Mouse (Mus musculus) liver, embryonic 11.5 days (tissue): Measurements from ENCODE around the gene Sorcs2. TPM values are rescaled to one million over a fixed set of nuclear protein-coding genes. Genes with fewer than 3 reads are reported as not detected.

Source experiments
- ATAC-seq: fragments of 200-750 bp; cut with Nextera tagmentation; replicated peaks from 2 replicates; pipeline ENCODE4 v1.8.0; 2017; ENCODE audit warnings: moderate number of reproducible peaks, mild to moderate bottlenecking, moderate TSS enrichment, moderate library complexity; ENCODE audit not compliant: low FRiP score
- DNase-seq: peaks from one replicate; pipeline ENCODE4 v3.0.0-alpha.2; 2017; ENCODE audit warnings: low spot score
- H3K27ac ChIP-seq: fragments of 300-500 bp; sonication (generic); 2 replicates; pipeline ENCODE4 v1.5.1; 2014; ENCODE audit warnings: mild to moderate bottlenecking, low read depth, low read length, control low read depth
- H3K27me3 ChIP-seq: fragments of 300-500 bp; sonication (generic); replicated peaks from 2 replicates; pipeline ENCODE4 v1.6.1; 2014; ENCODE audit warnings: low read length, mixed read lengths; ENCODE audit not compliant: control insufficient read depth, insufficient read depth
- H3K36me3 ChIP-seq: fragments of 300-500 bp; sonication (generic); 2 replicates; pipeline ENCODE4 v1.6.1; 2014; ENCODE audit warnings: mild to moderate bottlenecking, low read length, moderate library complexity, mixed read lengths; ENCODE audit not compliant: control insufficient read depth, insufficient read depth
- H3K4me1 ChIP-seq: fragments of 300-500 bp; sonication (generic); replicated peaks from 2 replicates; pipeline ENCODE4 v1.6.1; 2014; ENCODE audit warnings: low read length, mixed read lengths; ENCODE audit not compliant: control insufficient read depth, insufficient read depth
- H3K4me2 ChIP-seq: fragments of 300-500 bp; sonication (generic); 2 replicates; pipeline ENCODE4 v1.6.1; 2014; ENCODE audit warnings: mild to moderate bottlenecking, control low read depth, moderate library complexity
- H3K4me3 ChIP-seq: fragments of 300-500 bp; sonication (generic); 2 replicates; pipeline ENCODE4 v1.5.1; 2014; ENCODE audit warnings: low read depth, low read length, control low read depth
- H3K9ac ChIP-seq: fragments of 300-500 bp; sonication (generic); 2 replicates; pipeline ENCODE4 v1.6.1; 2014; ENCODE audit warnings: low read depth, low read length, control low read depth
- H3K9me3 ChIP-seq: fragments of 300-500 bp; sonication (generic); 2 replicates; pipeline ENCODE4 v1.6.1; 2016; ENCODE audit warnings: low read length, inconsistent platforms, mixed read lengths; ENCODE audit not compliant: control insufficient read depth
- WGBS: fragments of 180-500 bp; shearing (Covaris S2); extraction: QIAGEN DNeasy Blood & Tissue Kit; methylation state at CpG from one replicate; pipeline ENCODE4 v1.1.7; 2014; 5-methylcytosine and 5-hydroxymethylcytosine counted together
- polyA plus RNA-seq: library from polyadenylated mRNA; unstranded; fragments of >200 nt; fragmentation: Nextera tagmentation; extraction: Ambion mirVana; gene quantifications from 2 replicates; pipeline ENCODE4 v1.2.1, GENCODE M21; 2014

Gene Sorcs2
- polyA plus RNA-seq, 1 experiment from 2014 or later: 2.2 TPM

- H3K27ac ChIP-seq: no peak overlapping the region
- no peaks in the 10 kb centered on the region for H3K36me3 ChIP-seq
- DNase-seq (no peak), ATAC-seq (no peak)
- H3K4me1 ChIP-seq: no peaks in the 10 kb centered on the region
- H3K9ac ChIP-seq: no peak overlapping the region
- 66% methylated on average over 6 of the region's 6 CpGs for WGBS
- no peaks in the 10 kb centered on the region for H3K9me3 ChIP-seq
- no peak overlapping the region for H3K4me3 ChIP-seq
- no peaks in the 10 kb centered on the region for H3K27me3 ChIP-seq
- H3K4me2 ChIP-seq: no peak overlapping the region
Observed at GRCm38 (mm10) chr5:36166346-36167013, 231.5 kb downstream of the Sorcs2 start.

- ATAC-seq (no peak), DNase-seq (no peak)
- H3K36me3 ChIP-seq: no peaks in the 10 kb centered on the region
- H3K4me3 ChIP-seq: no peak overlapping the region
- H3K27me3 ChIP-seq: no peaks in the 10 kb centered on the region
- no peak overlapping the region for H3K27ac ChIP-seq
- no peaks in the 10 kb centered on the region for H3K9me3 ChIP-seq
- no peak overlapping the region for H3K4me2 ChIP-seq
- H3K4me1 ChIP-seq: no peaks in the 10 kb centered on the region
- 78% methylated on average over 21 of the region's 21 CpGs for WGBS
- no peak overlapping the region for H3K9ac ChIP-seq
Observed at GRCm38 (mm10) chr5:36165424-36166302, 232.3 kb downstream of the Sorcs2 start.

- WGBS: 43% methylated on average over 8 of the region's 8 CpGs
- H3K27ac ChIP-seq: no peak overlapping the region
- no peak for DNase-seq
Observed at GRCm38 (mm10) chr5:36154879-36155485, 243.0 kb downstream of the Sorcs2 start.

GRCm38 (mm10) chr5:36153261-36153660, 244.7 kb downstream of the Sorcs2 start:
- no peak overlapping the region for H3K4me3 ChIP-seq
- no peaks in the 10 kb centered on the region for H3K9me3 ChIP-seq
- no peak overlapping the region for H3K27ac ChIP-seq
- no peak overlapping the region for H3K9ac ChIP-seq
- H3K27me3 ChIP-seq: no peaks in the 10 kb centered on the region
- no peak for ATAC-seq
- H3K36me3 ChIP-seq: no peaks in the 10 kb centered on the region
- H3K4me1 ChIP-seq: no peaks in the 10 kb centered on the region
- no peak overlapping the region for H3K4me2 ChIP-seq
- no peak for DNase-seq
- WGBS: 62% methylated on average over 2 of the region's 2 CpGs

More at GRCm38 (mm10) chr5:36154879-36155485, 243.0 kb downstream of the Sorcs2 start:
- Histone ChIP-seq H3K27me3 (no peaks in the 10 kb centered on the region), H3K9ac (no peak overlapping the region), H3K9me3 (no peaks in the 10 kb centered on the region), H3K4me3 (no peak overlapping the region), H3K4me1 (no peaks in the 10 kb centered on the region), H3K36me3 (no peaks in the 10 kb centered on the region), H3K4me2 (no peak overlapping the region)
- ATAC-seq: no peak

- ATAC-seq: no peak
- H3K4me1 ChIP-seq: no peaks in the 10 kb centered on the region
- no peak overlapping the region for H3K9ac ChIP-seq
- 69% methylated on average over 8 of the region's 8 CpGs for WGBS
- H3K4me2 ChIP-seq: no peak overlapping the region
- no peaks in the 10 kb centered on the region for H3K36me3 ChIP-seq
- no peak for DNase-seq
- H3K9me3 ChIP-seq: no peaks in the 10 kb centered on the region
- H3K27ac ChIP-seq: no peak overlapping the region
- H3K4me3 ChIP-seq: no peak overlapping the region
- H3K27me3 ChIP-seq: no peaks in the 10 kb centered on the region
Observed at GRCm38 (mm10) chr5:36151086-36151485, 246.9 kb downstream of the Sorcs2 start.

- no peak for ATAC-seq
- no peaks in the 10 kb centered on the region for H3K27me3 ChIP-seq
- 57% methylated on average over 8 of the region's 8 CpGs for WGBS
- H3K27ac ChIP-seq: no peak overlapping the region
- no peak overlapping the region for H3K4me2 ChIP-seq
- H3K4me3 ChIP-seq: no peak overlapping the region
- no peaks in the 10 kb centered on the region for H3K9me3 ChIP-seq
- no peak overlapping the region for H3K9ac ChIP-seq
- no peaks in the 10 kb centered on the region for H3K36me3 ChIP-seq
- H3K4me1 ChIP-seq: no peaks in the 10 kb centered on the region
- no peak for DNase-seq
Observed at GRCm38 (mm10) chr5:36149098-36149497, 248.8 kb downstream of the Sorcs2 start.

- H3K36me3 ChIP-seq: no peaks in the 10 kb centered on the region
- no peaks in the 10 kb centered on the region for H3K9me3 ChIP-seq
- DNase-seq (no peak), ATAC-seq (no peak)
- no peak overlapping the region for H3K4me2 ChIP-seq
- H3K27me3 ChIP-seq: no peaks in the 10 kb centered on the region
- H3K27ac ChIP-seq: no peak overlapping the region
- no peak overlapping the region for H3K9ac ChIP-seq
- H3K4me3 ChIP-seq: no peak overlapping the region
- 80% methylated on average over 2 of the region's 2 CpGs for WGBS
- H3K4me1 ChIP-seq: no peaks in the 10 kb centered on the region
Observed at GRCm38 (mm10) chr5:36146589-36146988, 251.3 kb downstream of the Sorcs2 start.

GRCm38 (mm10) chr5:36144560-36144959, 253.4 kb downstream of the Sorcs2 start:
- H3K36me3 ChIP-seq: no peaks in the 10 kb centered on the region

More at GRCm38 (mm10) chr5:36144560-36144959, 253.4 kb downstream of the Sorcs2 start:
- no peak overlapping the region for H3K9ac ChIP-seq
- H3K27me3 ChIP-seq: no peaks in the 10 kb centered on the region
- 43% methylated on average over 2 of the region's 2 CpGs for WGBS
- H3K4me2 ChIP-seq: no peak overlapping the region
- ATAC-seq: no peak
- no peak overlapping the region for H3K4me3 ChIP-seq
- DNase-seq: no peak
- no peaks in the 10 kb centered on the region for H3K9me3 ChIP-seq
- no peaks in the 10 kb centered on the region for H3K4me1 ChIP-seq
- H3K27ac ChIP-seq: no peak overlapping the region
